Mouse (Mus musculus) 3134 (cell line): ENCODE results near the gene Zfp981.
"Not testable (repeated sequence)": the region's sequence is repeated elsewhere in the genome, so short reads cannot be mapped to it uniquely, and the experiment has no call there.

Experiments used
- DNase-seq: peaks from one replicate; pipeline ENCODE4 v3.0.0-alpha.2; 2011; ENCODE audit warnings: low spot score; ENCODE audit not compliant: insufficient read length; ENCODE audit errors: extremely low read depth

Gene Zfp981

GRCm38 (mm10) chr4:146485183-146485939, 16.5 kb upstream of the Zfp981 start:
- DNase-seq: not testable (repeated sequence)

- not testable (repeated sequence) for DNase-seq
Observed at GRCm38 (mm10) chr4:146486753-146487152, 15.1 kb upstream of the Zfp981 start.

GRCm38 (mm10) chr4:146489196-146489595, 12.6 kb upstream of the Zfp981 start:
- not testable (repeated sequence) for DNase-seq

GRCm38 (mm10) chr4:146491993-146492392, 9.8 kb upstream of the Zfp981 start:
- DNase-seq: not testable (repeated sequence)

- DNase-seq: no peak
Observed at GRCm38 (mm10) chr4:146492439-146492838, 9.4 kb upstream of the Zfp981 start.

- no peak for DNase-seq
Observed at GRCm38 (mm10) chr4:146492851-146493250, 9.0 kb upstream of the Zfp981 start.

GRCm38 (mm10) chr4:146493319-146493907, 8.4 kb upstream of the Zfp981 start:
- not testable (repeated sequence) for DNase-seq

GRCm38 (mm10) chr4:146494980-146495379, 6.8 kb upstream of the Zfp981 start:
- DNase-seq: no peak

GRCm38 (mm10) chr4:146497695-146498275, 4.0 kb upstream of the Zfp981 start:
- not testable (repeated sequence) for DNase-seq

- not testable (repeated sequence) for DNase-seq
Observed at GRCm38 (mm10) chr4:146509029-146509428, 7.2 kb downstream of the Zfp981 start.

- not testable (repeated sequence) for DNase-seq
Observed at GRCm38 (mm10) chr4:146511871-146512270, 10.0 kb downstream of the Zfp981 start.

- no peak for DNase-seq
Observed at GRCm38 (mm10) chr4:146516474-146516873, 14.6 kb downstream of the Zfp981 start.

GRCm38 (mm10) chr4:146517150-146517549, 15.3 kb downstream of the Zfp981 start:
- DNase-seq: not testable (repeated sequence)

GRCm38 (mm10) chr4:146520723-146521122, 18.9 kb downstream of the Zfp981 start:
- DNase-seq: no peak

- DNase-seq: no peak
Observed at GRCm38 (mm10) chr4:146534574-146534973, 32.7 kb downstream of the Zfp981 start.

- DNase-seq: no peak
Observed at GRCm38 (mm10) chr4:146535883-146536282, 34.1 kb downstream of the Zfp981 start.

- DNase-seq: not testable (repeated sequence)
Observed at GRCm38 (mm10) chr4:146579905-146580873, 78.4 kb downstream of the Zfp981 start.
